Mouse (Mus musculus): ENCODE measurements at regions not wholly inside any gene's neighbourhood (a gene's known extent, or its start where the extent isn't known, plus 50 kb on each side); places are given as distances from the start of the nearest gene placed in this dataset.

- no peaks in the 10 kb centered on the region for H3K36me3 ChIP-seq (replicated peaks in 1 of 2; ENCODE audit: control insufficient read depth in 1 of 2, insufficient read depth in 1 of 2, low read length in 1 of 2)
- in situ Hi-C loops (cut with MboI; ENCODE audit: low pct_ligation_motif_present, low pct_unique_long_range_greater_than_20kb, low sequenced_read_pairs) = no loop called here
- dilution Hi-C loops (cut with MboI; ENCODE audit: extremely low pct_ligation_motif_present, extremely low pct_unique_long_range_greater_than_20kb, low sequenced_read_pairs) = no loop called here
Observed at GRCm38 (mm10) chr2:159196156-159196555, 401.5 kb downstream of the Dhx35 start.

DNA sequence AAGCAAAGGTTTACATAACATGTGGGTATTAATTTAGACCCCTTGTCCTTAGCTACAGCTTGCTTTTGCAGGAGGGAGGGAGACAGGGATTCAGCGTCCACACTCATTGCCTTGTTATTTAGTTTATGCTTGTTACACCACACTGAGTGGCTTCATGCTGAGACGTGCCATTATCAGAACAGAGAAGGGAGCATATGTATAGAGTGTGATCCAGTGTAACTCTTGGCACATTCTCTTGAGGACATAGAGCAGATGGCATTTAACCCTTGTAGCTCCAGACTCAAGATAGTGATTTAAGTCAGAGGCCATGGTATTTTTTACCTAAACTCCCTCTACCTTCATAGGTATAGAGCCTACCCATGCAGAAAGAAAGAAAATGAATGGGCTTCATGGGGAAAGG is 437.7 kb downstream of the Dhx35 start:
- H3K27me3 ChIP-seq (replicated peaks) = no peaks in the 10 kb centered on the region
- DNase-seq (ENCODE audit: extremely low read depth) = no peak
- H3K4me3 ChIP-seq (replicated peaks in 1 of 3; ENCODE audit: low read depth in 2 of 3, low read length in 2 of 3, poor library complexity in 1 of 3) = no peak overlapping the region
- TF ChIP-seq NRF1 (IDR thresholded peaks at IDR 0.05; ENCODE audit: low read depth, low read length) = no peak
- H3K4me1 ChIP-seq (ENCODE audit: control insufficient read depth in 1 of 2, insufficient read depth in 2 of 2) = peaks cover 0 to 26% of the 10 kb centered on the region in 2 experiments; a peak in 2 of 4 replicates
- dilution Hi-C loops (cut with MboI; ENCODE audit: extremely low pct_ligation_motif_present, extremely low pct_unique_long_range_greater_than_20kb, low sequenced_read_pairs) = no loop called here
- no peak overlapping the region for H3K27ac ChIP-seq (ENCODE audit: insufficient read depth, low read depth)
- in situ Hi-C loops (cut with MboI; ENCODE audit: low pct_ligation_motif_present, low pct_unique_long_range_greater_than_20kb, low sequenced_read_pairs) = no loop called here
- H3K9me3 ChIP-seq (replicated peaks; ENCODE audit: low read length) = no peaks in the 10 kb centered on the region
- H3K36me3 ChIP-seq (replicated peaks in 1 of 2; ENCODE audit: control insufficient read depth in 1 of 2, insufficient read depth in 1 of 2, low read length in 1 of 2) = no peaks in the 10 kb centered on the region
- no peak overlapping the region for H3K9ac ChIP-seq (ENCODE audit: insufficient read depth, low read depth)
- H3K4me2 ChIP-seq (ENCODE audit: insufficient read depth, low read depth, poor library complexity, severe bottlenecking) = no peak overlapping the region
- no peaks in the 10 kb centered on the region for H3K79me2 ChIP-seq (replicated peaks; ENCODE audit: control insufficient read depth, extremely low read depth, insufficient read depth, poor library complexity, severe bottlenecking)

More at GRCm38 (mm10) chr2:159196156-159196555, 401.5 kb downstream of the Dhx35 start:
- Histone ChIP-seq H3K4me3 (replicated peaks in 1 of 3; ENCODE audit: low read depth in 2 of 3, low read length in 2 of 3, poor library complexity in 1 of 3) (no peak overlapping the region), H3K27ac (ENCODE audit: insufficient read depth, low read depth) (no peak overlapping the region), H3K9ac (ENCODE audit: insufficient read depth, low read depth) (no peak overlapping the region), H3K4me1 (ENCODE audit: control insufficient read depth in 1 of 2, insufficient read depth in 2 of 2) (no peaks in the 10 kb centered on the region), H3K4me2 (ENCODE audit: insufficient read depth, low read depth, poor library complexity, severe bottlenecking) (no peak overlapping the region), H3K9me3 (replicated peaks; ENCODE audit: low read length) (no peaks in the 10 kb centered on the region), H3K79me2 (replicated peaks; ENCODE audit: control insufficient read depth, extremely low read depth, insufficient read depth, poor library complexity, severe bottlenecking) (no peaks in the 10 kb centered on the region), H3K27me3 (replicated peaks) (no peaks in the 10 kb centered on the region)
- no peak for TF ChIP-seq ELF1 (IDR thresholded peaks at IDR 0.05; ENCODE audit: low read depth, low read length)
- no peak for TF ChIP-seq ZMIZ1 (IDR thresholded peaks at IDR 0.05; ENCODE audit: low read depth, low read length)
- no peak for TF ChIP-seq RAD21 (IDR thresholded peaks at IDR 0.05; ENCODE audit: low read depth, low read length)
- no peak for TF ChIP-seq E2F4 (IDR thresholded peaks at IDR 0.05; ENCODE audit: insufficient replicate concordance, low read depth, low read length)
- TF ChIP-seq JUN (IDR thresholded peaks at IDR 0.05; ENCODE audit: insufficient read depth, low read depth, low read length) = no peak
- TF ChIP-seq BHLHE40 (IDR thresholded peaks at IDR 0.05; ENCODE audit: low read depth, low read length) = no peak
- no peak for TF ChIP-seq ZNF384 (IDR thresholded peaks at IDR 0.05; ENCODE audit: low read depth, low read length)
- no peak for TF ChIP-seq SIN3A (IDR thresholded peaks at IDR 0.05; ENCODE audit: low read length)
- TF ChIP-seq GABPA (IDR thresholded peaks at IDR 0.05; ENCODE audit: insufficient replicate concordance, low read depth, low read length) = no peak
- TF ChIP-seq PAX5 (IDR thresholded peaks at IDR 0.05; ENCODE audit: low read length) = no peak
- TF ChIP-seq UBTF (IDR thresholded peaks at IDR 0.05; ENCODE audit: low read depth, low read length) = no peak
- no peak for TF ChIP-seq TCF12 (IDR thresholded peaks at IDR 0.05; ENCODE audit: low read depth, low read length)
- no peak for TF ChIP-seq CHD2 (IDR thresholded peaks at IDR 0.05; ENCODE audit: low read length)
- no peak for TF ChIP-seq POLR2AphosphoS2 (IDR thresholded peaks at IDR 0.05; ENCODE audit: low read depth, low read length)
- TF ChIP-seq KAT2A (IDR thresholded peaks at IDR 0.05; ENCODE audit: insufficient replicate concordance, low read length) = no peak
- TF ChIP-seq CHD1 (IDR thresholded peaks at IDR 0.05; ENCODE audit: low read depth, low read length) = no peak
- no peak for TF ChIP-seq NRF1 (IDR thresholded peaks at IDR 0.05; ENCODE audit: low read depth, low read length)
- no peak for TF ChIP-seq ZC3H11A (IDR thresholded peaks at IDR 0.05; ENCODE audit: low read depth, low read length)
- no peak for TF ChIP-seq EP300 (IDR thresholded peaks at IDR 0.05; ENCODE audit: low read length)
- DNase-seq (ENCODE audit: extremely low read depth) = no peak
